Mouse (Mus musculus) intestine, embryonic 16.5 days (tissue): Measurements from ENCODE around the gene D930020B18Rik. TPM values are rescaled to one million over a fixed set of nuclear protein-coding genes. Genes with fewer than 3 reads are reported as not detected.

ENCODE experiments used
- ATAC-seq: fragments of 200-750 bp; cut with Nextera tagmentation; 2 replicates; pipeline ENCODE4 v1.8.0; 2017; ENCODE audit warnings: moderate TSS enrichment, moderate library complexity
- H3K27ac ChIP-seq: fragments of 300-500 bp; sonication (generic); 2 replicates; pipeline ENCODE4 v1.5.1; 2014; ENCODE audit warnings: mild to moderate bottlenecking, low read length
- H3K27me3 ChIP-seq: fragments of 300-500 bp; sonication (generic); replicated peaks from 2 replicates; pipeline ENCODE4 v1.6.1; 2014; ENCODE audit warnings: low read length, control low read depth, mixed read lengths; ENCODE audit not compliant: control insufficient read depth, insufficient read depth
- H3K36me3 ChIP-seq: fragments of 300-500 bp; sonication (generic); 2 replicates; pipeline ENCODE4 v1.6.1; 2014; ENCODE audit warnings: low read length, control low read depth; ENCODE audit not compliant: control insufficient read depth, insufficient read depth
- H3K4me1 ChIP-seq: fragments of 300-500 bp; sonication (generic); 2 replicates; pipeline ENCODE4 v1.6.1; 2014; ENCODE audit warnings: low read length, control low read depth, mixed read lengths; ENCODE audit not compliant: control insufficient read depth, insufficient read depth
- H3K4me2 ChIP-seq: fragments of 300-500 bp; sonication (generic); 2 replicates; pipeline ENCODE4 v1.6.1; 2014; ENCODE audit warnings: low read depth, low read length, control low read depth
- H3K4me3 ChIP-seq: fragments of 300-500 bp; sonication (generic); 2 replicates; pipeline ENCODE4 v1.5.1; 2014; ENCODE audit warnings: mild to moderate bottlenecking, low read length
- H3K9ac ChIP-seq: fragments of 300-500 bp; sonication (generic); 2 replicates; pipeline ENCODE4 v1.6.1; 2014; ENCODE audit warnings: low read depth, low read length
- H3K9me3 ChIP-seq: fragments of 300-500 bp; sonication (generic); 2 replicates; pipeline ENCODE4 v1.6.1; 2016; ENCODE audit warnings: low read length, control low read depth; ENCODE audit not compliant: control insufficient read depth
- WGBS: fragments of 180-500 bp; shearing (Covaris S2); extraction: QIAGEN DNeasy Blood & Tissue Kit; methylation state at CpG from one replicate; pipeline ENCODE4 v1.1.7; 2014; 5-methylcytosine and 5-hydroxymethylcytosine counted together
- polyA plus RNA-seq: library from polyadenylated mRNA; unstranded; fragments of >200 nt; fragmentation: Nextera tagmentation; extraction: Ambion mirVana; gene quantifications from 2 replicates; pipeline ENCODE4 v1.2.1, GENCODE M21; 2015

Gene D930020B18Rik
- 0.28 and 0.36 TPM in 2 replicates for polyA plus RNA-seq

- peak; percentile 76 for ATAC-seq
- WGBS, result under 1% methylated on average over 69 of the region's 69 CpGs
Observed at GRCm38 (mm10) chr10:121641272-121642053, at the start of gene D930020B18Rik. D930020B18Rik (plus strand) TSS chr10:121641588.

GRCm38 (mm10) chr10:121596580-121596979 lies 44.8 kb upstream of the D930020B18Rik start:
- no peak overlapping the region for H3K9ac ChIP-seq
- H3K27me3 ChIP-seq, result no peaks in the 10 kb centered on the region
- WGBS, result 82% methylated on average over 9 of the region's 9 CpGs
- peaks cover 16% of the 10 kb centered on the region for H3K36me3 ChIP-seq
- no peak for ATAC-seq
- H3K4me1 ChIP-seq, result no peaks in the 10 kb centered on the region
- no peak overlapping the region for H3K4me3 ChIP-seq
- H3K9me3 ChIP-seq, result no peaks in the 10 kb centered on the region
- no peak overlapping the region for H3K27ac ChIP-seq
- no peak overlapping the region for H3K4me2 ChIP-seq

More at GRCm38 (mm10) chr10:121641272-121642053, at the start of gene D930020B18Rik:
- no peaks in the 10 kb centered on the region for H3K36me3 ChIP-seq
- H3K4me3 ChIP-seq, result peak within 1 kb of the TSS; percentile 61
- no peaks in the 10 kb centered on the region for H3K9me3 ChIP-seq
- H3K27ac ChIP-seq, result no peak within 1 kb of the TSS
- H3K9ac ChIP-seq, result peak within 1 kb of the TSS; percentile 59
- peaks cover 8% of the 10 kb centered on the region for H3K27me3 ChIP-seq
- peaks cover 12% of the 10 kb centered on the region for H3K4me1 ChIP-seq
- H3K4me2 ChIP-seq, result peak within 1 kb of the TSS; percentile 99

- no peak overlapping the region for H3K27ac ChIP-seq
- H3K4me2 ChIP-seq, result no peak overlapping the region
- WGBS, result 81% methylated on average over 6 of the region's 6 CpGs
- H3K27me3 ChIP-seq, result no peaks in the 10 kb centered on the region
- peaks cover 38% of the 10 kb centered on the region for H3K36me3 ChIP-seq
- no peaks in the 10 kb centered on the region for H3K4me1 ChIP-seq
- H3K9ac ChIP-seq, result no peak overlapping the region
- H3K4me3 ChIP-seq, result no peak overlapping the region
- H3K9me3 ChIP-seq, result no peaks in the 10 kb centered on the region
- ATAC-seq, result no peak
Observed at GRCm38 (mm10) chr10:121601272-121601671, 40.1 kb upstream of the D930020B18Rik start.

- H3K27me3 ChIP-seq, result no peaks in the 10 kb centered on the region
- H3K4me3 ChIP-seq, result no peak overlapping the region
- no peak overlapping the region for H3K4me2 ChIP-seq
- ATAC-seq, result no peak
- H3K4me1 ChIP-seq, result no peaks in the 10 kb centered on the region
- H3K9me3 ChIP-seq, result no peaks in the 10 kb centered on the region
- H3K27ac ChIP-seq, result no peak overlapping the region
- H3K9ac ChIP-seq, result no peak overlapping the region
- H3K36me3 ChIP-seq, result peaks cover 54% of the 10 kb centered on the region
- 89% methylated on average over 4 of the region's 4 CpGs for WGBS
Observed at GRCm38 (mm10) chr10:121603556-121603955, 37.8 kb upstream of the D930020B18Rik start.

DNA sequence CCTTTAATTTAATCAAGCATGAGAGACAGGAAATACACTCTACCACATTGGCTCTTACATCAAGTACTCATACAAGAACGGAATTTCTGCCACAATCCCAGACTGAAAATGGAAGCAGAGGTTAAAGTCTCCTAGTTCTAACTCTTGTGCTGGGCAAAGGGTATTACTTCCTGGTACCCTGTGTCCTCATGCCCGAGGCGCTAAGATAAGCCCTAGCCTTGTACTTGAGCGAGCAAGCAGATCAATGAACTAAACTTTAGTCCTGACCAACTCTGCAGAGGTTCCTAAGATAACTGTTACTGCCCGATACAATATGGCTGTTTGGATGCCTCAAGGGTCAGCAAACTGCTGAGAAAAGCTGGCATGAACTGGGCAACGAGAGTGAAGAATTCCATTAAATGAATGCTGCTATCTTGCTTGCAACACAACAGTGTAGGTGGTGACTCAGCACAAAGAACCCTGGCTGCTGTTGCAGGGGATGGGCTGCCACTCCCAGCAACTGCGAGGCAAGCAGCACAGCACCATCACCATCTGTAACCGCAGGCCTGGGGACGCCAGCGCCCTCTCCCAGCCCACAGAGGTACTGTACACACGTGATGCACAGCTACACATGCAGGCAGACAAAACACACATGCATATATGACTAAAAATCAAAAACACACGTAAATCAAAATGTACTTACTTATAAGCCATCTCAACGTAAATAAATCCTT lies 36.6 kb upstream of the D930020B18Rik start:
- H3K27ac ChIP-seq, result no peak overlapping the region
- peak; percentile 84 for ATAC-seq
- no peak overlapping the region for H3K4me2 ChIP-seq
- H3K36me3 ChIP-seq, result peaks cover 58% of the 10 kb centered on the region
- no peak overlapping the region for H3K9ac ChIP-seq
- no peaks in the 10 kb centered on the region for H3K9me3 ChIP-seq
- H3K4me1 ChIP-seq, result no peaks in the 10 kb centered on the region
- H3K27me3 ChIP-seq, result no peaks in the 10 kb centered on the region
- no peak overlapping the region for H3K4me3 ChIP-seq
- WGBS, result 89% methylated on average over 13 of the region's 13 CpGs

DNA sequence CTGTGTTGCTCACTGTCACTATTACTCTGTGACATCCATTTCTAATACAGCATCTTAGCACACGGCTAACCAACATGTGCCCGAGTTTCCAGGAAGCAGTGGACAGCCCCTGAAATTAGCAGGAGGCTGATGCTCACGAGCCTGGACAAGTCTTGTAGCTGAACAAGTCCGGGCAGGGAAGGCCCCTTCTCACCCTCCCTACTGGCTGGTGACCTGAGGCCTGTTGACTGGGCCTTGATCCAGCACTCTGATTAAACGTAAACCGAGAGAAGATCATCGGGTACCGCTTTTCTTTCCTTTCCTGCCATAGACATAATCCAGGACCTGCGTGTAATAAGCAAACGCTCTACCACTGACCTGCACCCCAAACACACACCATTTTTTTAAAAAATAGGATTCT lies 33.2 kb upstream of the D930020B18Rik start:
- no peak for ATAC-seq
- Histone ChIP-seq H3K4me3 (no peak overlapping the region), H3K27ac (no peak overlapping the region), H3K9me3 (no peaks in the 10 kb centered on the region), H3K4me2 (no peak overlapping the region), H3K36me3 (peaks cover 44% of the 10 kb centered on the region), H3K9ac (no peak overlapping the region), H3K27me3 (no peaks in the 10 kb centered on the region), H3K4me1 (no peaks in the 10 kb centered on the region)
- WGBS, result 86% methylated on average over 10 of the region's 10 CpGs

GRCm38 (mm10) chr10:121611587-121611986 lies 29.8 kb upstream of the D930020B18Rik start:
- no peak overlapping the region for H3K4me3 ChIP-seq
- H3K27me3 ChIP-seq, result no peaks in the 10 kb centered on the region
- no peak for ATAC-seq
- 85% methylated on average over 9 of the region's 10 CpGs for WGBS
- H3K9me3 ChIP-seq, result no peaks in the 10 kb centered on the region
- no peak overlapping the region for H3K27ac ChIP-seq
- H3K36me3 ChIP-seq, result peaks cover 32% of the 10 kb centered on the region
- H3K9ac ChIP-seq, result no peak overlapping the region
- no peaks in the 10 kb centered on the region for H3K4me1 ChIP-seq
- H3K4me2 ChIP-seq, result no peak overlapping the region

DNA sequence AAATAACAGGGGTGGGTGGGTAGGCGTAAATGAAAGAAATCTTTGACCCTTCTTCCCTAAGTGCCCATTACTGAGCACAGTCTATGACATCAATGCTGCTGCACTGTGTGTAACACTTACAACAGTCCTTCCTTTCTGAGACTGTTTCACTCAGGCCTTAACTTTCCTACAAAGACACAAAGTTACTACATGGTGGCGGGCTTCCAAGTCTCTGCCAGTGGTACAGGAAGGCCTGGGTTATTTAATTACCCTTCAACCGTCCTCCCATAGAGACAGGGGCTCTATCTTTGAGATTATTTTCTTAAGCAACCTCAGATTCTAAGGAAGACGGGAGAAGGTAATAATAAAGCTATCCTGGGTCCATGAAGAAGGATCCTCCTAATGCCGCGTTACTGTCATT lies 28.9 kb upstream of the D930020B18Rik start:
- no peaks in the 10 kb centered on the region for H3K4me1 ChIP-seq
- no peak overlapping the region for H3K4me3 ChIP-seq
- no peaks in the 10 kb centered on the region for H3K9me3 ChIP-seq
- H3K36me3 ChIP-seq, result peaks cover 29% of the 10 kb centered on the region
- 85% methylated on average over 6 of the region's 6 CpGs for WGBS
- no peak overlapping the region for H3K4me2 ChIP-seq
- H3K9ac ChIP-seq, result no peak overlapping the region
- H3K27ac ChIP-seq, result no peak overlapping the region
- ATAC-seq, result no peak
- no peaks in the 10 kb centered on the region for H3K27me3 ChIP-seq

DNA sequence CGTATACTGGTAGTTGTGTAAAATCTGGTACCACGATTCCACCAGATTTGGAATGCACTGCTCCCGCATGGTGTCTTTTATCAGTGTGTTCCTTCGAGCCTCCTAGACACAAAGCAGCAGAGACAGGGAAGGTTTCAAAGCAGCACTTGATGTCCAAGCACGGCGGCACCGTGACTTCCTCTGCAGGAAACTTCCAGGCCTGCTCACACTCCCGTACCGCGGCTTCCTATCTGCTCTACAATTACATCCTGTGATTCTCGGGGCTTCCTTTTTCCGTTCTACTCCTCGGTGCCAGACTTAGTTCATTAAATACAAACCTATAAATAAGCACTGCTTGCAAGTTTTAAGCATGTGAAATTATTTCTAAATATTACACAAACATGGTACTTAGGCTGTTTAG lies 27.8 kb upstream of the D930020B18Rik start:
- no peaks in the 10 kb centered on the region for H3K4me1 ChIP-seq
- no peaks in the 10 kb centered on the region for H3K9me3 ChIP-seq
- H3K9ac ChIP-seq, result no peak overlapping the region
- H3K27ac ChIP-seq, result no peak overlapping the region
- no peaks in the 10 kb centered on the region for H3K27me3 ChIP-seq
- no peak overlapping the region for H3K4me3 ChIP-seq
- ATAC-seq, result no peak
- H3K36me3 ChIP-seq, result peaks cover 29% of the 10 kb centered on the region
- WGBS, result 82% methylated on average over 13 of the region's 13 CpGs
- H3K4me2 ChIP-seq, result no peak overlapping the region
